Mouse (Mus musculus) G1E (cell line): ENCODE measurements at regions not wholly inside any gene's neighbourhood (a gene's known extent, or its start where the extent isn't known, plus 50 kb on each side); places are given as distances from the start of the nearest gene placed in this dataset.

Source experiments
- CTCF ChIP-seq: IDR thresholded peaks from 2 replicates; pipeline ENCODE4 v1.5.1; 2012; ENCODE audit warnings: low read depth, low read length, inconsistent platforms, mixed read lengths
- GATA1 ChIP-seq: IDR thresholded peaks from 2 replicates; pipeline ENCODE4 v1.6.1; 2012; ENCODE audit warnings: borderline replicate concordance, low read length, inconsistent platforms, mixed read lengths

GRCm38 (mm10) chr10:16789641-16790243 is 933.3 kb upstream of the Cited2 start:
- TF ChIP-seq CTCF = no peak
- no peak for TF ChIP-seq GATA1
